Mouse (Mus musculus) cerebellum, postnatal 36 days (tissue): ENCODE measurements around the gene Ercc1.

Source experiments
- DNase-seq, 2 experiments: peaks; one replicate each; pipeline ENCODE4 v3.0.0; 2021 to 2022; ENCODE audit warnings: mixed read lengths in 2 of 2

The Ercc1 gene

GRCm38 (mm10) chr7:19344237-19344847 lies at the start of gene Ercc1:
TSS of gene Ercc1 (plus strand) at chr7:19344778.
- no peak for DNase-seq

DNA sequence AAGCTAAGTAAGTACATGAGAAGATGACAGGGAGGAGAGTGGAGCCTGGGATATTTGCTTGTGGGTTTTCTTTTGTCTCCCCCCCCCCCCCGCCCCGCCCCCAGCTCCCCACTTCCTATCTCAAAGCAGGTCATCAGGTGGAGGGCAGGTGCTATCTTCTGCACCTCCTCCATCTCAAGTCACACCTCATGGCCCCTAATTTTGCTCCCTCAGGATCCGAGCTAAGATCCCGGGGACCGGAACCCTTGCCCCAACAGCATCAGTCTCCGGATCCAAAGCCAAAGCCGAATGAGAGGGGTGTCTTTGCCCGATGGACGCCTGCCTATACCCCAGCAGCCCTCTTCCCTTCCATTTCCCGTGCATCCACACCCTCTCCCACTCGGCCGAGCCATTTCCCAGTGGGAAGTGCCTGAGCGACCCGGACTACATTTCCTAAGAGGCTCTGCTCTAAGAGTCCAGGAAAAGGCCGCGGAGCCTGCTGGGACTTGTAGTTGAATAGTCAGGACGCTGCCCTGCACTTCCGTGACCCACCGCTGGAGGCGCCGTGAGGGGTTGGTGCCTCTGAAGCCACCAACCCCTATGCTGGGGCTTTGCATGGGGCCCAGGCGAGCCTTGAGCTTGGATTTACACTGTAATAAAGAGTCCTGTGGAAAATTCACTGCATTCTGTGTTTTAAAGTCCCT lies 48.9 kb upstream of the Ercc1 start:
- DNase-seq, result peak; percentile 99

DNA sequence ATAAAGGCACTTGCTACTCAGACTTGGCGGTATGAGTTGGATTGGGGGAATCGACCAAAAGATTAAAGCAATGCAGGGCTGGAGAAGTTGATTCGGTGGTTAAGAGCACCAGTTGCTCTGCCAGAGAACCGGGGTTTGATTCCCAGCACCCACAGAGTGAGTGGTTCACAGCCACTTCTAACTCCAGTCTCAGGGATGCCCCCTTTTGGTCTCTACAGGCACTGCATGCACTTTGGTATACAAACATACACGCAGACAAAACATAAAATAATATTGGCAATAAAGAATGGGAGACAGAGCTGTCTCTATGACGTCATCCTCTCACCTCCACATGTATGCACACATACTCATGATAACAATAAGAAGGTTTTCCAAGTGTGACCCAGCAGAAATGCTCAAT lies 47.5 kb upstream of the Ercc1 start:
- DNase-seq, result no peak

GRCm38 (mm10) chr7:19297794-19298193 lies 46.8 kb upstream of the Ercc1 start:
- DNase-seq, result no peak

- peak; percentile 62 for DNase-seq
These were observed 45.4 kb upstream of the Ercc1 start for GRCm38 (mm10) chr7:19299194-19299593.

- peak; percentile 84 to 88 for DNase-seq
These were observed 43.8 kb upstream of the Ercc1 start for GRCm38 (mm10) chr7:19300501-19301421.

DNA sequence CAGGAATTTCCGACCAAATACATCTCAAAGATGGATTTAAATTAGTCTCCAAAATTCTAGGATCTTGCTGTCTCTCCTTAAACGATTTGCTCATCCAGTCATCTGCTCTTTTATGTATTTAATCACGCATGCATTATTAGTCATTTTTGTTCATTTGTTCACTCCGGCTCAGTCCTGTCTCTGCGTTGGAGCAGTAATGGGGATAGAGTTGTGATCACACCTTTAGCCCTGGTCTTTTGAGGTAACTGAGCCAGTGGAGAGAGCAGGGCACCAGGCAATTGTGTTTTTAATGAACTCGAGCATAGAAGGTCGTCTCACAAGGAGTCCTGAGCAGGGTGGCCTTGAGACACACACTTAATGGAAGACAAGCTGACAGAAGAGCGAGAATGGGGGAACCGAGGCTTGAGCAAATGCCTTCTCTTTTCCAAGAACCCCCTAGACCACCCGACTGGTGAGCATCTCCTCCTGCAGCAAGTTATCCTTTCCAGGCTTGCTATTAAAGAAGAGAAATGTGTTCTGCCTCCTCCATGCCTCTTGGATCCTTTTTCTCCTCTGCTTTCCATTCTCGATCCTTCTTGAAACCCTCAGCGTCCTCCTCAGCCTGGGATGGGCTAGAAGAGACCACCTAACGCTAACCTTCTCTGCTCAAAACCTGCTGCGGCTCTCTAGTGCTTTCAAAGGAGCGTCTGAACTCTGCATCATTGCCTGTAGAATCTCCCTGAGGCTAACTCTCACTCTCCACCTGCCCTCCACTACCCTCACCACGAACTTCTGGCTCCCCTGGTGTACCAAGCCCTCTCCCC lies 42.9 kb upstream of the Ercc1 start:
- DNase-seq, result no peak

- no peak for DNase-seq
These were observed 42.1 kb upstream of the Ercc1 start for GRCm38 (mm10) chr7:19302264-19303045.

DNA sequence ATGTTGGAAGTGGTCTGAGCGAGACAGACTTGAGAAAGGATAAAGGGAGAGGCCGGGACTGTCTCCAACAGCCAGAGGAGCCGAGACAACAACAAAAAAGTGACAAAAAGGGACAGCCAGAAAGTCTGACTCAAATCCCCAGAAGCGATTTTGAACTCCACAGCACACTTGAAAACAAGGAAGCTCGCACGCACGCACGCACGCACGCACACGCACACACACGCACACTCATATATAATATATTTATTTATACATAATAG lies 41.6 kb upstream of the Ercc1 start:
- DNase-seq, result no peak

- DNase-seq, result peak; percentile 86
These were observed 40.8 kb upstream of the Ercc1 start for GRCm38 (mm10) chr7:19303770-19304169.

- no peak for DNase-seq
These were observed 39.8 kb upstream of the Ercc1 start for GRCm38 (mm10) chr7:19304501-19305412.

DNA sequence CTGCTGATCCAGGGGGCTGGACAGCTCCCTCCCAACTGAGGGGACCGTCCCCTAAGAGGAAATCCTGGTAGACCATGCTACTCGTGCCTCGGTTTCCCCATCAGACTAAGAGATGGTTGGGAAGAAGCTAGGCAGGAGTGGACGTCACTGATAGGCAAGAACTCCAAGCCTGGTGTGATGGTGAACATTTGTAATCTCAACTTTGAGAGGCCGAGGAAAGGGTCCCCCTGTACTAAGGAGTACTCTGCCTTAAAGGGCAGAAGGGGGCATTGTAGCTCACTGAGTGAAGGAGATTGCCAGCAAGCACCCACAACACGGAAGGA lies 39.2 kb upstream of the Ercc1 start:
- DNase-seq, result no peak

- DNase-seq, result no peak
These were observed 38.5 kb upstream of the Ercc1 start for GRCm38 (mm10) chr7:19305796-19306765.

DNA sequence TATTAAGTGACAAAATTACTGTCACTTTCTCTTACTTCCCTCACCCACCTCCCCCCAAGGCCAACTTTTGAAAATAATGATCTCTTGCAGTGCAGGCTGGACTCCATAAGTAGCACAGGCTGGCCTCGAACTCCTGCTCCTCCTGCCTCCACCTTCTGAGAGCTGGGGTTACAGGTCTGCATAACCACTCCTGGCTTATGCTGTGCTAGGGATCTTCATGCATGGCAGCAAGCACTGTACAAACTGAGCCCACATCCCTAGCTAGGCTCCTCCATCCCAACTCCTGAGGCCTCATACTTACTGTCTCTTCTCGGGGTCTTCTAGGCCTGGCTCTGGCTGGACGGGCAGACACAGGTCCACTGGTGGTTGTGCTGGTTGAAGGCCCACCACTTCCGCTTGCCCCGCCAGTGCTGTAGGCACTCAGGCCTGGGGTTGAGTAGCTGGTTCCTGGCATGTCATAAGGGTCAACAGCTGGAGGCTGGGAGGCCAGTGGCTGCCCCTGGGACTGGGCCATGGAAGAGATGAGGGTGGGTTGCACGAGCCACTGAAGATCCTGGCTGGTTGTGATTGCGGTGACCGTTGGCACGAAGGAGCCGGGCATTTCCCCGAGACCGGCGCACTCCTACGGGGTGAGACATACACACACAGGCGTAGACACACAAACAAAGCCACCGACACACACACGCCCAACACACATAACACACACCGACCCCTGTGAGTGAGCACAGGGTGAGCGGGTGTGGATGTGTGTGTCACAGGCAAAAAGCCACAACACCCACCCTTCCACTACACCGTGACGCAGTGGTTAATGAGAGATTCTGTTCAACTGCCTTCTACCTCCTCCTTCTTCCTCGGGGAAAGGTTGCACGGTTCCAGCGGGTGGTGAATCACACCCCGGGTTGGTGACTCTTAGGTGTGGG lies 37.5 kb upstream of the Ercc1 start:
- no peak for DNase-seq

GRCm38 (mm10) chr7:19307739-19308453 lies 36.7 kb upstream of the Ercc1 start:
- DNase-seq, result peak; percentile 74 to 76

- peak; percentile 94 to 98 for DNase-seq
These were observed 35.9 kb upstream of the Ercc1 start for GRCm38 (mm10) chr7:19308454-19309277.

GRCm38 (mm10) chr7:19309278-19309883 lies 35.2 kb upstream of the Ercc1 start:
- DNase-seq, result no peak
